Mouse (Mus musculus) limb, embryonic 14.5 days (tissue): ENCODE data around the gene Rrp1b. TPM values are rescaled to one million over a fixed set of nuclear protein-coding genes. Genes with fewer than 3 reads are reported as not detected.

Experiments
- ATAC-seq: fragments of 200-750 bp; cut with Nextera tagmentation; 2 replicates; pipeline ENCODE4 v1.8.0; 2017; ENCODE audit warnings: low read depth, moderate number of reproducible peaks, moderate TSS enrichment; ENCODE audit not compliant: low FRiP score
- DNase-seq: peaks from one replicate; pipeline ENCODE4 v3.0.0-alpha.2; 2015; ENCODE audit warnings: low spot score
- H3K27ac ChIP-seq: fragments of 300-500 bp; sonication (generic); replicated peaks from 2 replicates; pipeline ENCODE4 v1.5.1; 2014; ENCODE audit warnings: low read depth, mild to moderate bottlenecking, low read length, moderate library complexity, mixed read lengths
- H3K27me3 ChIP-seq: fragments of 300-500 bp; sonication (generic); 2 replicates; pipeline ENCODE4 v1.6.1; 2014; ENCODE audit warnings: low read length, mixed read lengths; ENCODE audit not compliant: control insufficient read depth, insufficient read depth
- H3K36me3 ChIP-seq: fragments of 300-500 bp; sonication (generic); 2 replicates; pipeline ENCODE4 v1.6.1; 2014; ENCODE audit warnings: mild to moderate bottlenecking, low read length, moderate library complexity, mixed read lengths; ENCODE audit not compliant: control insufficient read depth, insufficient read depth
- H3K4me1 ChIP-seq: fragments of 300-500 bp; sonication (generic); 2 replicates; pipeline ENCODE4 v1.6.1; 2014; ENCODE audit warnings: antibody characterized with exemption, low read length, mixed read lengths; ENCODE audit not compliant: control insufficient read depth, insufficient read depth
- H3K4me2 ChIP-seq: fragments of 300-500 bp; sonication (generic); replicated peaks from 2 replicates; pipeline ENCODE4 v1.6.1; 2014; ENCODE audit warnings: low read depth, mild to moderate bottlenecking, low read length, moderate library complexity; ENCODE audit not compliant: severe bottlenecking
- H3K4me3 ChIP-seq: fragments of 300-500 bp; sonication (generic); replicated peaks from 2 replicates; pipeline ENCODE4 v1.5.1; 2014; ENCODE audit warnings: low read length
- H3K9ac ChIP-seq: fragments of 300-500 bp; sonication (generic); 2 replicates; pipeline ENCODE4 v1.6.1; 2014; ENCODE audit warnings: mild to moderate bottlenecking, low read depth, low read length, moderate library complexity; ENCODE audit not compliant: severe bottlenecking
- H3K9me3 ChIP-seq: fragments of 300-500 bp; sonication (generic); 2 replicates; pipeline ENCODE4 v1.6.1; 2016; ENCODE audit warnings: low read length; ENCODE audit not compliant: control insufficient read depth
- POLR2A ChIP-seq: fragments of 200-500 bp; IDR thresholded peaks from 2 replicates; pipeline ENCODE4 v1.8.0; 2012; ENCODE audit warnings: inconsistent platforms, mild to moderate bottlenecking, moderate library complexity, borderline replicate concordance; ENCODE audit not compliant: insufficient read depth, insufficient read length; ENCODE audit errors: extremely low read depth
- WGBS: fragments of 180-500 bp; shearing (Covaris S2); extraction: QIAGEN DNeasy Blood & Tissue Kit; methylation state at CpG from one replicate; pipeline ENCODE4 v1.1.7; 2014; 5-methylcytosine and 5-hydroxymethylcytosine counted together
- polyA plus RNA-seq, 2 experiments: library from polyadenylated mRNA; depleted of rRNA in 1 of 2; stranded (reverse) in 1 of 2; unstranded in 1 of 2; fragments of >200 nt; fragmentation: Nextera tagmentation in 1 of 2; extraction: Ambion mirVana in 1 of 2; gene quantifications; 2 replicates each; pipeline versions ENCODE4 v1.2.1 to v1.2.3; 2012 to 2014

Rrp1b gene
- polyA plus RNA-seq, 2 experiments: 36.2 to 57.4 TPM

GRCm38 (mm10) chr17:32068381-32068780 is 32.5 kb downstream of the Rrp1b start:
- H3K9me3 ChIP-seq: peaks cover 6% of the 10 kb centered on the region; the same call in 1 of the 2 replicates
- H3K4me1 ChIP-seq: no peaks in the 10 kb centered on the region
- 89% methylated on average over 11 of the region's 11 CpGs for WGBS
- no peak overlapping the region for H3K9ac ChIP-seq
- no peak overlapping the region for H3K27ac ChIP-seq
- no peak overlapping the region for H3K4me2 ChIP-seq
- H3K27me3 ChIP-seq: no peaks in the 10 kb centered on the region
- DNase-seq (no peak), ATAC-seq (no peak)
- H3K36me3 ChIP-seq: no peaks in the 10 kb centered on the region
- TF ChIP-seq POLR2A: no peak
- no peak overlapping the region for H3K4me3 ChIP-seq

GRCm38 (mm10) chr17:32068810-32069209 is 32.9 kb downstream of the Rrp1b start:
- Histone ChIP-seq H3K36me3 (no peaks in the 10 kb centered on the region), H3K9ac (no peak overlapping the region), H3K9me3 (peaks cover 6% of the 10 kb centered on the region; the same call in 1 of the 2 replicates), H3K4me1 (no peaks in the 10 kb centered on the region), H3K4me2 (no peak overlapping the region), H3K27me3 (no peaks in the 10 kb centered on the region), H3K27ac (no peak overlapping the region), H3K4me3 (no peak overlapping the region)
- no peak for TF ChIP-seq POLR2A
- ATAC-seq: no peak
- no peak for DNase-seq
- 84% methylated on average over 2 of the region's 2 CpGs for WGBS

GRCm38 (mm10) chr17:32073359-32073758 is 37.5 kb downstream of the Rrp1b start:
- H3K4me1 ChIP-seq: no peaks in the 10 kb centered on the region
- ATAC-seq: 0 out of 2 replicates have a peak, but pooled peaks have one; percentile 38
- H3K9me3 ChIP-seq: peaks cover 6% of the 10 kb centered on the region; the same call in 1 of the 2 replicates
- no peak overlapping the region for H3K9ac ChIP-seq
- no peak overlapping the region for H3K27ac ChIP-seq
- WGBS: 0% methylated on average over 2 of the region's 2 CpGs
- H3K4me2 ChIP-seq: no peak overlapping the region
- no peaks in the 10 kb centered on the region for H3K36me3 ChIP-seq
- H3K4me3 ChIP-seq: no peak overlapping the region
- DNase-seq: peak; percentile 43
- no peaks in the 10 kb centered on the region for H3K27me3 ChIP-seq
- no peak for TF ChIP-seq POLR2A

GRCm38 (mm10) chr17:32074658-32075057 is 38.8 kb downstream of the Rrp1b start:
- no peaks in the 10 kb centered on the region for H3K36me3 ChIP-seq
- H3K4me3 ChIP-seq: no peak overlapping the region

GRCm38 (mm10) chr17:32075164-32075563 is 39.3 kb downstream of the Rrp1b start:
- Histone ChIP-seq H3K4me3 (no peak overlapping the region), H3K4me2 (no peak overlapping the region), H3K36me3 (no peaks in the 10 kb centered on the region), H3K27ac (no peak overlapping the region), H3K27me3 (no peaks in the 10 kb centered on the region), H3K9ac (no peak overlapping the region), H3K4me1 (no peaks in the 10 kb centered on the region), H3K9me3 (no peaks in the 10 kb centered on the region)
- 0% methylated on average over 2 of the region's 2 CpGs for WGBS
- ATAC-seq (no peak), DNase-seq (peak; percentile 34)
- TF ChIP-seq POLR2A: no peak

More at GRCm38 (mm10) chr17:32074658-32075057, 38.8 kb downstream of the Rrp1b start:
- Histone ChIP-seq H3K9me3 (peaks cover 4% of the 10 kb centered on the region; the same call in 1 of the 2 replicates), H3K9ac (no peak overlapping the region), H3K4me2 (no peak overlapping the region), H3K27me3 (no peaks in the 10 kb centered on the region), H3K4me1 (no peaks in the 10 kb centered on the region), H3K27ac (no peak overlapping the region)
- ATAC-seq (no peak), DNase-seq (no peak)
- TF ChIP-seq POLR2A: no peak
- 54% methylated on average over 4 of the region's 4 CpGs for WGBS

- no peak overlapping the region for H3K4me2 ChIP-seq
- WGBS: 94% methylated on average over 2 of the region's 2 CpGs
- no peak overlapping the region for H3K4me3 ChIP-seq
- H3K9ac ChIP-seq: no peak overlapping the region
- no peak for TF ChIP-seq POLR2A
- ATAC-seq (no peak), DNase-seq (no peak)
- H3K36me3 ChIP-seq: no peaks in the 10 kb centered on the region
- H3K27ac ChIP-seq: no peak overlapping the region
- no peaks in the 10 kb centered on the region for H3K9me3 ChIP-seq
- H3K4me1 ChIP-seq: no peaks in the 10 kb centered on the region
- H3K27me3 ChIP-seq: no peaks in the 10 kb centered on the region
These were observed 47.5 kb downstream of the Rrp1b start for GRCm38 (mm10) chr17:32083351-32083750.
